Comparison of ENCODE assay signal across 8 mouse cellular contexts in the genomic region with DNA sequence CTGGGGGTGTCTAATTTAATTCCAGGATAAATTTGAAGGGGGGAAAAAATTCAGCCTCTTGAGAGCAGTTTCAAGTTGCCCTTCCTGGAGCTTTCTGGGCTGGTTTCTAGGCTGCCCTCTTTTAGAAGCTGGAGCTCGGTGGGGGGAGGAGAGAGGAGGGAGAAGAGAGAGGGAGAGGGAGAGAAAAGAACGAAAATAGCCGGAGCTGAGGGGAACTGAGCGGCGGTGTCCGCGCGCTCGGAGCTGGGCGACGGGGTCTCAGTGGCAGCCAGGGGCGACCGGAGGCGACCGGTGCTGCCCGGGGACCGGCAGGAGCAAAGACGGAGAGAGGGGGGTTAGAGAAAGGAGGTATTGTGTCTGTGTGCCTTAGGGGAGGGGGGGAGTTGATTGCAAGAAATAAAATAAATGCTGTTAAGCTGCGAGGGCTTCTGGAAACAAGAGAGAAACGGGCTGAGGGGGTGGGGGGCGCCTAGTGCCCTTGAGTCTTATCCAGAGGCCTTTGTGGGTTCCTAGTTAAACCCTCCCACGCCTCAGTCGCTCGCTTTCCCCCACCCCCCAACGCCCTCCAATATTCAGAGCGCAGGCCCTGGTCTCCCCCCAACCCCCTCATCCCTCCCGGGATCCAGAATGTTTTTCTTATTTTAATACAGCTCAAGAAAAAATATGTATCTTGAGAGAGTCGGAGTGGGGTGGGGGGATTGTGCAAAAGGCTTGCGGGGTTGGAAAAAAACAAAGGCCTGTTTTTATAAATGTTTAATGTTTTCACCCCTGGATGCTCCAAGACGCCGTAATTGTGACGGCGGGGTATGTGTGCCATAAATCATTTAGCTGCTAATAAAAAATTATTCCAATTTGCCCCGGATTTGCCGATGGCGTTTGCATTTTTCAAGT. TPM values are rescaled to one million over a fixed set of nuclear protein-coding genes. Genes with fewer than 3 reads are reported as not detected.
A peak's percentile ranks its signal among the peaks of the same experiment; 100 is the strongest.
DNase-seq lines count a peak whose midpoint lies in the region; ATAC-seq lines count a peak whose summit lies in the region.

No protein-coding gene starts in this region.

- peak; percentile 83 for DNase-seq in 3134 (ENCODE audit: extremely low read depth, insufficient read length, low spot score)
- DNase-seq in adrenal gland, adult 8-10 months, result peak; percentile 62
- DNase-seq in embryonic facial prominence, embryonic 14.5 days (ENCODE audit: low spot score), result peak; percentile 96
- peak; percentile 53 for DNase-seq in liver
- peak; percentile 80 for DNase-seq in neural tube, embryonic 10.5 days (ENCODE audit: extremely low spot score, low spot score)
- DNase-seq in testis, postnatal 14 days (ENCODE audit: low spot score), result peak; percentile 82

- peaks cover 5% of the 10 kb centered on the region for H3K36me3 ChIP-seq in embryonic facial prominence, embryonic 14.5 days (ENCODE audit: control insufficient read depth, insufficient read depth, low read length)
- no peaks in the 10 kb centered on the region for H3K36me3 ChIP-seq in heart, embryonic 12.5 days
- no peaks in the 10 kb centered on the region for H3K36me3 ChIP-seq in kidney, embryonic 15.5 days

- H3K9ac ChIP-seq in embryonic facial prominence, embryonic 14.5 days (ENCODE audit: low read depth, low read length), result peak overlapping the region; percentile 100
- peak overlapping the region; percentile 100 for H3K9ac ChIP-seq in heart, embryonic 12.5 days
- peak overlapping the region; percentile 90 for H3K9ac ChIP-seq in kidney, embryonic 15.5 days

- peak overlapping the region; percentile 99 for H3K4me2 ChIP-seq in embryonic facial prominence, embryonic 14.5 days (ENCODE audit: low read depth, low read length)
- peak overlapping the region; percentile 79 for H3K4me2 ChIP-seq in heart, embryonic 12.5 days
- H3K4me2 ChIP-seq in kidney, embryonic 15.5 days, result peak overlapping the region; percentile 80

- H3K27ac ChIP-seq in embryonic facial prominence, embryonic 14.5 days (replicated peaks; ENCODE audit: low read depth, low read length), result peak overlapping the region; percentile 100
- H3K27ac ChIP-seq in heart, embryonic 12.5 days (ENCODE audit: poor library complexity, severe bottlenecking), result peak overlapping the region; percentile 100
- H3K27ac ChIP-seq in kidney, embryonic 15.5 days, result peak overlapping the region; percentile 100

- ATAC-seq in embryonic facial prominence, embryonic 14.5 days (ENCODE audit: low read depth), result peak; percentile 10; the same call in 1 of the 2 replicates
- no peak for ATAC-seq in heart, embryonic 12.5 days (ENCODE audit: insufficient number of reproducible peaks, low FRiP score)
- ATAC-seq in kidney, embryonic 15.5 days (replicated peaks; ENCODE audit: low FRiP score), result no peak

- H3K9me3 ChIP-seq in embryonic facial prominence, embryonic 14.5 days (ENCODE audit: control insufficient read depth, low read length), result no peaks in the 10 kb centered on the region
- H3K9me3 ChIP-seq in heart, embryonic 12.5 days (replicated peaks), result no peaks in the 10 kb centered on the region
- H3K9me3 ChIP-seq in kidney, embryonic 15.5 days (replicated peaks), result no peaks in the 10 kb centered on the region

- WGBS in embryonic facial prominence, embryonic 14.5 days, result under 1% methylated on average over 36 of the region's 36 CpGs
- under 1% methylated on average over 36 of the region's 36 CpGs for WGBS in heart, embryonic 12.5 days
- WGBS in kidney, embryonic 15.5 days, result under 1% methylated on average over 36 of the region's 36 CpGs

- peak overlapping the region; percentile 98 for H3K4me3 ChIP-seq in embryonic facial prominence, embryonic 14.5 days (ENCODE audit: low read depth, low read length)
- peak overlapping the region; percentile 87 for H3K4me3 ChIP-seq in heart, embryonic 12.5 days
- peak overlapping the region; percentile 95 for H3K4me3 ChIP-seq in kidney, embryonic 15.5 days (replicated peaks)

- H3K27me3 ChIP-seq in embryonic facial prominence, embryonic 14.5 days (replicated peaks; ENCODE audit: control insufficient read depth, insufficient read depth, low read length), result no peaks in the 10 kb centered on the region
- H3K27me3 ChIP-seq in heart, embryonic 12.5 days (replicated peaks), result no peaks in the 10 kb centered on the region
- H3K27me3 ChIP-seq in kidney, embryonic 15.5 days, result no peaks in the 10 kb centered on the region

- H3K4me1 ChIP-seq in embryonic facial prominence, embryonic 14.5 days (ENCODE audit: control insufficient read depth, insufficient read depth, low read length), result peaks cover 9% of the 10 kb centered on the region
- peaks cover 16% of the 10 kb centered on the region for H3K4me1 ChIP-seq in heart, embryonic 12.5 days (replicated peaks)
- peaks cover 28% of the 10 kb centered on the region for H3K4me1 ChIP-seq in kidney, embryonic 15.5 days

RNA-seq across cellular contexts. Expression of a gene that starts 2.2 kb away (rescaled TPM):
- 100 to 1,000 TPM in 1 of 4 experiments, 10 to 100 TPM in 3; 75.1 to 117 (median 96.9) TPM for total RNA-seq in adrenal gland, adult 8-10 months (2022)
- polyA plus RNA-seq in embryonic facial prominence, embryonic 14.5 days (2014; fragmentation: Nextera tagmentation; extraction: Ambion mirVana), result 32.9 and 36.9 TPM in 2 replicates
- polyA plus RNA-seq in heart, embryonic 12.5 days (2016; fragmentation: Nextera tagmentation; extraction: Ambion mirVana), result 31.7 and 34.7 TPM in 2 replicates
- polyA plus RNA-seq in kidney, embryonic 15.5 days (2015; fragmentation: Nextera tagmentation; extraction: Ambion mirVana), result 21.6 and 28.1 TPM in 2 replicates
